Mouse (Mus musculus): Measurements from ENCODE around the gene Drd2.

Drd2 gene

GRCm38 (mm10) chr9:49340136-49341043, at the start of gene Drd2:
Drd2 (plus strand) TSS chr9:49340627.
- DNase-seq (ENCODE audit: low read depth in 2 of 2, low spot score in 2 of 2), result no peak

- no peak for DNase-seq (ENCODE audit: low read depth in 2 of 2, low spot score in 2 of 2)
Measured at GRCm38 (mm10) chr9:49295101-49295500, 45.3 kb upstream of the Drd2 start.

- no peak for DNase-seq (ENCODE audit: low read depth in 2 of 2, low spot score in 2 of 2)
Measured at GRCm38 (mm10) chr9:49307576-49307975, 32.9 kb upstream of the Drd2 start.

GRCm38 (mm10) chr9:49310821-49311220, 29.6 kb upstream of the Drd2 start:
- DNase-seq (ENCODE audit: low read depth in 2 of 2, low spot score in 2 of 2), result no peak

DNA sequence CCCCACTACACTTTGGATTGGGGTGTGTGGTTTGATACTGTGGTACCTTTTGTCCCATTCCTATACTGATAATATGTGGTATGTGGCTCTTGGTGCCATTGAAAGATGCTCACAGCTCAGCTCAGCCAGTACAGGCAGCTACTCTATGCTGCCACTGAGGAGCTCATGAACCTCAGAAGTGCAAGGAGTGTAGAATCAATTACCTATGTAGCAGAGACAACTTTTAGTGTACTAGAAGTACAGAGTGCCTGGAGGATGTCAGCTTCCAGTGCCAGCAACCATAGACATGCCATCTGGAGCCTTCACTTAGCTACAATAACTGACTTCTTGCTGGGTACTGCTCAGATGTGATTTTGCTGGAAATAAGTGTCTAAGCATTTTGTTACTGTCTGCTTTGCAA, 21.8 kb upstream of the Drd2 start:
- no peak for DNase-seq (ENCODE audit: low read depth in 2 of 2, low spot score in 2 of 2)

DNA sequence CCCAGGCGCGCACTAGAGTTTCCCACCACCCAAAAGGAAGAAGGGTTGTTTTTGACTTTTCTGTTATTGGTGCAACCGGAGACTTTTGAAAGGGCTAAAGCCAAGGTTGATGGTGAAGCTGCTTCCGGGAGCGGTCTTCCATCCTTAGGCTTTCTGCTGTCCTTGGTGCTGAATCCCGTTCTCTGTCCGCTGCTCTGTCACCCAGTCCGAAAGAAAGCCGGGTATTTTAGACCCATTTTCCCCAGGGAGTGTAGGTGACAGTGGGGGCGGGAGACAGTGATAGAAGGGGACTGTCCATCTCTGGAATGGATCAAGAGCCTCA, 578 bp downstream of the Drd2 start:
- DNase-seq (ENCODE audit: low read depth in 2 of 2, low spot score in 2 of 2), result no peak

- no peak for DNase-seq (ENCODE audit: low read depth in 2 of 2, low spot score in 2 of 2)
Measured at GRCm38 (mm10) chr9:49365763-49366162, 25.3 kb downstream of the Drd2 start.

DNA sequence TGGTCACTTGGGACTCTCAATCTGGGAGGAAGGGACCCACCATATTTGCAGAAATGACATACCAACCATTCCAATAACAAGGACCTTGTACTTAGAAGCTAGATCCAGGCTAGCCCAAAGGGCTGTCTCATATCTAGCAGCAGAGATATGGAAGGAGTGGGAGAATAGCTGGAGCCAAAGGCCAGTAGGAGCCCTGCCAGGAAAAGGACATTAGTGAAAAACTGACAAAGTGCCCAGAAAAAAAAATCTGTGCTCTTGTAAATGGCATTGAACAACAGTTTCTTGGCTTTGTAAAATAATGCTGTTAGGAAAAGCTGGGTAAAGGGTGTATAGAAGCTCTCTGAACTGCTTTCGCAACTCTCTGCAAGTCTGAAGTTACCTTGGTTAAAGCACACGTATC, 33.5 kb downstream of the Drd2 start:
- DNase-seq (ENCODE audit: low read depth in 2 of 2, low spot score in 2 of 2), result no peak

- DNase-seq (ENCODE audit: low read depth in 2 of 2, low spot score in 2 of 2), result no peak
Measured at GRCm38 (mm10) chr9:49379962-49380361, 39.5 kb downstream of the Drd2 start.

DNA sequence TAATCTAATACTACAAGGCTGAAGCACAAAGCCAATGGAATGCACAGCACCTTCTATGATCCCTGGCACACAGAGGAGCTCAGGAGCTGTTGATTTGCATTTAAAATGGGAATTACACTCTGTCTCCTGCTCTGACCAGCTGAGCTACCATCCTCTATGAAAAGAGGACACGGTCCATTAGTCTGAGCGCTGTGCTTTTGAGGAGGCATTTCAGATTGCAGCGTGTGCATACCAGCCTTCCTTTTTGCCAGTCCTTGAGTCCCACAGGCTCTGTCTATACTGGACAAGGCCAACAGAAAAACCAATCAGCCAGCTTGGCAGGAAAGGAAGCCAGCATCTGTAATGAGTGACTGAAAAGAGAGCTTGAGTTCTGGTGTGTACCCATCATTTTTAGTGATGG, 43.6 kb downstream of the Drd2 start:
- DNase-seq (ENCODE audit: low read depth in 2 of 2, low spot score in 2 of 2), result no peak

- DNase-seq (ENCODE audit: low read depth in 2 of 2, low spot score in 2 of 2), result no peak
Measured at GRCm38 (mm10) chr9:49384855-49385254, 44.4 kb downstream of the Drd2 start.

DNA sequence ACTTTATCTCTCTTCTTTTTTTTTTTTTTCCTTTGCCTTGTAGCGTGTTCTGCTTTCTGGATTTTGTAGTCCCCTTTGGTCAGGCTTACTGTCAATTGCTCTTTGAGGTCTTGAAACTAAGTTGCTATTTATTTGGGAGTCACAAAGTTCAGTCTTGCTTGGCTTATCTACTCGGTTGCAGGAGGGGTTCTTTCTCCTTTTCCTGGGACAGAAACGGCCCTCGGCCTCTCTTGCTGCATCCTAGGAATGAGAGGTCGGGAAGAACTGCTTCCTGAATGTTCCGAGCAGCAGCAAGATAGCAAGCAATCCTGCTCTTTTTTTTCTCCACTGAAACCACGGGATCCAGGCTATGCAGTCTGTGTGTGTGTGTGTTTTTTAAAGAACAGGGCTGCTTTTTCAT, 44.9 kb downstream of the Drd2 start:
- no peak for DNase-seq (ENCODE audit: low read depth in 2 of 2, low spot score in 2 of 2)

GRCm38 (mm10) chr9:49386119-49386518, 45.7 kb downstream of the Drd2 start:
- DNase-seq (ENCODE audit: low read depth in 2 of 2, low spot score in 2 of 2), result no peak

- DNase-seq (ENCODE audit: low read depth in 2 of 2, low spot score in 2 of 2), result no peak
Measured at GRCm38 (mm10) chr9:49392242-49392641, 51.8 kb downstream of the Drd2 start.

- DNase-seq (ENCODE audit: low read depth in 2 of 2, low spot score in 2 of 2), result no peak
Measured at GRCm38 (mm10) chr9:49396006-49396405, 55.6 kb downstream of the Drd2 start.

DNA sequence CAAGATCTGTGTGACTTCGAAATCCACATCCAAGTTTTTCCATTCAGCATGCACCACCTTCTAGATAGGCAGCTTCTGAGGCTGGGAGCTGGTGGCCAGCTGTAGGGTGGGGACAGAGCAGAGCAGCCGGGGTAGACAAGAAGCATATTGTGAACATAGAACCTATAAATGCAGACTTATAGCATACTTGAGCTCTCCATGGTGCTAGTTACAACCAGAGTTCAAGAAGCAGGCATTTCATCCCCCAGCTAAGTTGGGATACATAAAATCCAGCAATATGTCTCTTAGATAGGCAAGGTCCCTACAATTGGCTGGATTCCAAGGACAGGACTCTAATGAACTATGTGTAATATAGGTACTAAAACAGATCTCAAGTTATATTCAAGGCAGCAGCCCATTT, 63.3 kb downstream of the Drd2 start:
- no peak for DNase-seq (ENCODE audit: low read depth in 2 of 2, low spot score in 2 of 2)

DNA sequence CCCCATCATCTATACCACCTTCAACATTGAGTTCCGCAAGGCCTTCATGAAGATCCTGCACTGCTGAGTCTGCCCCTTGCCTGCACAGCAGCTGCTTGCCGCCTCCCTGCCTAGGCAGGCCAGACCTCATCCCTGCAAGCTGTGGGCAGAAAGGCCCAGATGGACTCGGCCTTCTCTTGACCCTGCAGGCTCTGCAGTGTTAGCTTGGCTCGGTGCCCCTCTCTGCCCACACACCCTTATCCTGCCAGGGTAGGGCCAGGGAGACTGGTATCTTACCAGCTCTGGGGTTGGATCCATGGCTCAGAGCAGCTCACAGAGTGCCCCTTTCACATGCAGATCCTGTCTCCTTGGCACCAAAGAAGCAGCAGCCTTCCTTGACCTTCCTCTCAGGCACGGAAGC, 66.6 kb downstream of the Drd2 start:
- DNase-seq (ENCODE audit: low read depth in 2 of 2, low spot score in 2 of 2), result no peak

DNA sequence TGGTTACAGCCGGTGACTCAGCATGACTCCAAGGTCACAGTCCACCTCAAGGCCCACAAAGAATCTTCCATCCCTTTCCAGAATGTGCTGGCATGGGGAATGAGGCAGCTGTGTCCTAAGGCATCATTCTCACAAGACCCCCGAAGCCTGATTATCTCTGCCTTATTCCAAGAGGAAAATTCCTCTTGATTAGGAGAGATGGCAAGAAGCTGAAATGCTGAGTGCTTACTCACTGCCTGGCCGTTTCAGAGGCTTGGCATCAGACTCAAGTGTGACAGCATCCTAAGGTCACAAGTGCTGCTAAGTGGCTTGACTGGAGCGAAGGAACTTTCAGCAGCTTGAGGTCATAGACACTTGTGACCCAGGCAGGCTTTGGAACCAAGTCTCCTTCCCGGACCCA, 70.2 kb downstream of the Drd2 start:
- DNase-seq (ENCODE audit: low read depth in 2 of 2, low spot score in 2 of 2), result no peak

- no peak for DNase-seq (ENCODE audit: low read depth in 2 of 2, low spot score in 2 of 2)
Measured at GRCm38 (mm10) chr9:49423866-49424265, 83.4 kb downstream of the Drd2 start.

- DNase-seq (ENCODE audit: low read depth in 2 of 2, low spot score in 2 of 2), result no peak
Measured at GRCm38 (mm10) chr9:49425585-49425984, 85.2 kb downstream of the Drd2 start.

GRCm38 (mm10) chr9:49426921-49427320, 86.5 kb downstream of the Drd2 start, which contains the start of gene Ankk1:
Ankk1 (minus strand) TSS chr9:49427021.
- DNase-seq (ENCODE audit: low read depth in 2 of 2, low spot score in 2 of 2), result no peak

- DNase-seq (ENCODE audit: low read depth in 2 of 2, low spot score in 2 of 2), result no peak
Measured at GRCm38 (mm10) chr9:49427478-49427877, 87.1 kb downstream of the Drd2 start.

DNA sequence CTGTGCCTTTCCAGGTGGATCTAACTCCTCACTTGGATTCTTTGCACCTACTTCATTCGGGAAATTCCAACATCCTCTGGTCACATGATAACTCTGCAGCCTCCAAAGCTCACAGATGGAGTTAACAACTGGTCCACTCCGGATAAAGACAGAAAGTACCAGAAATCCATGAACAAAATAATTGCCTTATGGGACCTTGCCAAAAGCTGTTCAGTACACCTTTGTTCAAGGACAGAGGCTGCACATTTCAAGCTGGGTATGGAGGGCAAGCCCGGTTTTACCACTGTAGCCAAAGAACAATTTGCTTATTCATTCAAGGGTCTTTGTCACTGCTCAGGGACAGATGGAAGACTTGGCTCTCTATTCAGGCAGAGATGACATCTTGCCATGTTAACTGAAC, 102.2 kb downstream of the Drd2 start:
- no peak for DNase-seq (ENCODE audit: low read depth in 2 of 2, low spot score in 2 of 2)

All from CD8-positive naive resting alpha-beta T cell, adult 2 months (primary cell).